Comparison of ENCODE assay signal across 12 mouse cellular contexts in genomic region chr9:108412221-108412620, GRCm38 (mm10). TPM values are rescaled to one million over a fixed set of nuclear protein-coding genes. Genes with fewer than 3 reads are reported as not detected.
DNase-seq lines count a peak whose midpoint lies in the region; ATAC-seq and TF ChIP-seq lines count a peak whose summit lies in the region.
"Had no signal": no experiment of that assay in that cellular context is flagged by ENCODE, and none has a peak within 500 bp of the region (broad histone marks: within the 10 kb centered on the region; RNA-seq: fewer than 3 reads in every experiment).

No protein-coding gene starts in this region.

- no peaks in the 10 kb centered on the region for H3K9me3 ChIP-seq in heart, postnatal 0 days (replicated peaks; ENCODE audit: control insufficient read depth, low read length)
- no peaks in the 10 kb centered on the region for H3K9me3 ChIP-seq in heart, embryonic 11.5 days (replicated peaks; ENCODE audit: control insufficient read depth, low read length)
- no peaks in the 10 kb centered on the region for H3K9me3 ChIP-seq in hindbrain, embryonic 16.5 days (ENCODE audit: control insufficient read depth, low read length)

- DNase-seq in heart, postnatal 0 days (ENCODE audit: low spot score): no peak
- DNase-seq in urinary bladder, postnatal 14 days (ENCODE audit: low spot score): peak; percentile 19
- DNase-seq in urinary bladder, adult 2 months (ENCODE audit: low spot score): no peak
- DNase-seq in induced T-regulatory cell, adult 2 months (ENCODE audit: low read depth): peak; percentile 43
- no peak for DNase-seq in natural killer cell, adult 2 months (ENCODE audit: low spot score in 2 of 2)
- DNase-seq in cerebellum, adult 11-12 months: no peak

- WGBS in heart, postnatal 0 days: 71% methylated on average over 1 of the region's 1 CpGs
- WGBS in heart, embryonic 11.5 days (ENCODE audit: insufficient replicate concordance): 75% methylated on average over 1 of the region's 1 CpGs
- WGBS in hindbrain, embryonic 16.5 days: 89% methylated on average over 1 of the region's 1 CpGs

- H3K4me2 ChIP-seq in heart, postnatal 0 days (ENCODE audit: low read depth, low read length): no peak overlapping the region
- no peak overlapping the region for H3K4me2 ChIP-seq in heart, embryonic 11.5 days
- H3K4me2 ChIP-seq in hindbrain, embryonic 16.5 days (ENCODE audit: low read length): no peak overlapping the region

- no peaks in the 10 kb centered on the region for H3K36me3 ChIP-seq in heart, postnatal 0 days (replicated peaks; ENCODE audit: control insufficient read depth, insufficient read depth, low read length)
- H3K36me3 ChIP-seq in heart, embryonic 11.5 days (ENCODE audit: control insufficient read depth, insufficient read depth, low read length): no peaks in the 10 kb centered on the region
- H3K36me3 ChIP-seq in hindbrain, embryonic 16.5 days (ENCODE audit: control insufficient read depth, insufficient read depth, low read length): no peaks in the 10 kb centered on the region

- H3K4me3 ChIP-seq in heart, postnatal 0 days (ENCODE audit: low read depth, low read length): no peak overlapping the region
- no peak overlapping the region for H3K4me3 ChIP-seq in heart, embryonic 11.5 days (ENCODE audit: low read depth, low read length)
- H3K4me3 ChIP-seq in hindbrain, embryonic 16.5 days (ENCODE audit: low read length): no peak overlapping the region

- H3K9ac ChIP-seq in heart, postnatal 0 days (replicated peaks; ENCODE audit: low read depth, low read length): no peak overlapping the region
- H3K9ac ChIP-seq in heart, embryonic 11.5 days (ENCODE audit: low read depth, low read length): no peak overlapping the region
- no peak overlapping the region for H3K9ac ChIP-seq in hindbrain, embryonic 16.5 days (ENCODE audit: low read depth, low read length)

- H3K27ac ChIP-seq in heart, postnatal 0 days (ENCODE audit: low read depth): no peak overlapping the region
- H3K27ac ChIP-seq in heart, embryonic 11.5 days (ENCODE audit: low read depth, low read length): no peak overlapping the region
- no peak overlapping the region for H3K27ac ChIP-seq in hindbrain, embryonic 16.5 days (ENCODE audit: low read depth, low read length)

- peak; percentile 23; the same call in 1 of the 2 replicates for TF ChIP-seq CTCF in heart, postnatal 0 days (IDR thresholded peaks at IDR 0.05; ENCODE audit: low read depth)

- H3K27me3 ChIP-seq in heart, postnatal 0 days (ENCODE audit: control insufficient read depth, insufficient read depth, low read length): no peaks in the 10 kb centered on the region
- no peaks in the 10 kb centered on the region for H3K27me3 ChIP-seq in heart, embryonic 11.5 days (ENCODE audit: control insufficient read depth, insufficient read depth, low read length)
- H3K27me3 ChIP-seq in hindbrain, embryonic 16.5 days (replicated peaks; ENCODE audit: control insufficient read depth, insufficient read depth, low read length): no peaks in the 10 kb centered on the region

- TF ChIP-seq EP300 in heart, postnatal 0 days (IDR thresholded peaks at IDR 0.05; ENCODE audit: low read depth): no peak

- no peak for ATAC-seq in heart, postnatal 0 days (ENCODE audit: insufficient read depth, low read depth)
- no peak for ATAC-seq in heart, embryonic 11.5 days (replicated peaks; ENCODE audit: insufficient number of reproducible peaks, low FRiP score, low TSS enrichment)
- no peak for ATAC-seq in hindbrain, embryonic 16.5 days

- no peaks in the 10 kb centered on the region for H3K4me1 ChIP-seq in heart, postnatal 0 days (ENCODE audit: control insufficient read depth, insufficient read depth)
- H3K4me1 ChIP-seq in heart, embryonic 11.5 days (ENCODE audit: control insufficient read depth, insufficient read depth, low read length): no peaks in the 10 kb centered on the region
- H3K4me1 ChIP-seq in hindbrain, embryonic 16.5 days (ENCODE audit: control insufficient read depth, insufficient read depth, low read depth, low read length): no peaks in the 10 kb centered on the region

RNA-seq across cellular contexts. Expression of gene Ccdc36, which starts 16.1 kb away (rescaled TPM):
- total RNA-seq in heart, postnatal 0 days (2014; rRNA removed; ENCODE audit: low replicate concordance): not detected in 2 replicates
- polyA plus RNA-seq in heart, postnatal 0 days (2015; fragmentation: Nextera tagmentation; extraction: Ambion mirVana): 0.14 and 0.25 TPM in 2 replicates
- polyA plus RNA-seq in heart, embryonic 11.5 days (2014; fragmentation: Nextera tagmentation; extraction: Ambion mirVana): 1.1 and 1.4 TPM in 2 replicates
- 0.06 TPM in 2 replicates for polyA plus RNA-seq in urinary bladder, adult 2 months (2012; rRNA removed)
- polyA plus RNA-seq in hindbrain, embryonic 16.5 days (2015; fragmentation: Nextera tagmentation; extraction: Ambion mirVana): 1.6 and 1.7 TPM in 2 replicates
- total RNA-seq: adrenal gland, adult 18-20 months had no signal
- polyA plus RNA-seq: small intestine, adult 2 months had no signal

RNA-seq across cellular contexts. Expression of gene 1700102P08Rik, which starts 19.6 kb away (rescaled TPM):
- not detected in 2 replicates for total RNA-seq in heart, postnatal 0 days (2014; rRNA removed; ENCODE audit: low replicate concordance)
- 0.27 TPM in 1 of 2 replicates, not detected in the other for polyA plus RNA-seq in heart, postnatal 0 days (2015; fragmentation: Nextera tagmentation; extraction: Ambion mirVana)
- 0.46 and 0.66 TPM in 2 replicates for polyA plus RNA-seq in heart, embryonic 11.5 days (2014; fragmentation: Nextera tagmentation; extraction: Ambion mirVana)
- polyA plus RNA-seq in urinary bladder, adult 2 months (2012; rRNA removed): 0.22 and 0.39 TPM in 2 replicates
- polyA plus RNA-seq in hindbrain, embryonic 16.5 days (2015; fragmentation: Nextera tagmentation; extraction: Ambion mirVana): 1.5 and 2.7 TPM in 2 replicates
- polyA plus RNA-seq: small intestine, adult 2 months had no signal

RNA-seq across cellular contexts. Expression of gene BC048562, which starts 24.1 kb away (rescaled TPM):
- not detected in 2 replicates for total RNA-seq in heart, postnatal 0 days (2014; rRNA removed; ENCODE audit: low replicate concordance)
- not detected in 2 replicates for polyA plus RNA-seq in heart, postnatal 0 days (2015; fragmentation: Nextera tagmentation; extraction: Ambion mirVana)
- polyA plus RNA-seq in heart, embryonic 11.5 days (2014; fragmentation: Nextera tagmentation; extraction: Ambion mirVana): not detected in 2 replicates
- polyA plus RNA-seq in urinary bladder, adult 2 months (2012; rRNA removed): not detected in 2 replicates
- not detected in 2 replicates for polyA plus RNA-seq in hindbrain, embryonic 16.5 days (2015; fragmentation: Nextera tagmentation; extraction: Ambion mirVana)
- total RNA-seq: adrenal gland, adult 18-20 months had no signal
- polyA plus RNA-seq: heart, embryonic 14.5 days; liver, embryonic 16.5 days; small intestine, adult 2 months had no signal

RNA-seq across cellular contexts. Expression of gene Ccdc71, which starts 48.1 kb away (rescaled TPM):
- 14.0 and 24.0 TPM in 2 replicates for total RNA-seq in heart, postnatal 0 days (2014; rRNA removed; ENCODE audit: low replicate concordance)
- polyA plus RNA-seq in heart, postnatal 0 days (2015; fragmentation: Nextera tagmentation; extraction: Ambion mirVana): 25.1 and 26.2 TPM in 2 replicates
- 34.6 and 46.9 TPM in 2 replicates for polyA plus RNA-seq in heart, embryonic 11.5 days (2014; fragmentation: Nextera tagmentation; extraction: Ambion mirVana)
- 24.5 and 25.9 TPM in 2 replicates for polyA plus RNA-seq in urinary bladder, adult 2 months (2012; rRNA removed)
- polyA plus RNA-seq in hindbrain, embryonic 16.5 days (2015; fragmentation: Nextera tagmentation; extraction: Ambion mirVana): 57.6 and 68.3 TPM in 2 replicates

RNA-seq across cellular contexts. Expression of gene Klhdc8b, which starts 49.2 kb away (rescaled TPM):
- total RNA-seq in heart, postnatal 0 days (2014; rRNA removed; ENCODE audit: low replicate concordance): 180 and 186 TPM in 2 replicates
- 91.6 and 92.7 TPM in 2 replicates for polyA plus RNA-seq in heart, postnatal 0 days (2015; fragmentation: Nextera tagmentation; extraction: Ambion mirVana)
- 58.1 and 71.8 TPM in 2 replicates for polyA plus RNA-seq in heart, embryonic 11.5 days (2014; fragmentation: Nextera tagmentation; extraction: Ambion mirVana)
- 83.4 and 103 TPM in 2 replicates for polyA plus RNA-seq in urinary bladder, adult 2 months (2012; rRNA removed)
- polyA plus RNA-seq in hindbrain, embryonic 16.5 days (2015; fragmentation: Nextera tagmentation; extraction: Ambion mirVana): 54.8 and 68.6 TPM in 2 replicates

Comparison
In these comparisons a context has a peak if more than half of its experiments do, and no peak if none do; other contexts are left out.
1. DNase-seq: peak in urinary bladder, postnatal 14 days (single experiment) and induced T-regulatory cell, adult 2 months (single experiment); none in heart, postnatal 0 days (single experiment), urinary bladder, adult 2 months (single experiment), natural killer cell, adult 2 months (0 of 2) and cerebellum, adult 11-12 months (single experiment).